Mouse (Mus musculus): ENCODE results near the gene Fnbp1l. TPM values are rescaled to one million over a fixed set of nuclear protein-coding genes. Genes with fewer than 3 reads are reported as not detected.

The Fnbp1l gene
- total and polyA plus RNA-seq, 2 experiments from 2014 or later: 135 to 209 TPM

GRCm38 (mm10) chr3:122599291-122599690 is 20.2 kb downstream of the Fnbp1l start:
- no peak for TF ChIP-seq CTCF (IDR thresholded peaks at IDR 0.05)
- no peaks in the 10 kb centered on the region for H3K9me3 ChIP-seq (ENCODE audit: low read length)
- H3K4me1 ChIP-seq (ENCODE audit: insufficient read depth, low read length): no peaks in the 10 kb centered on the region
- no peak for ATAC-seq (ENCODE audit: low FRiP score)
- H3K4me3 ChIP-seq (ENCODE audit: low read depth, low read length): no peak overlapping the region
- 84% methylated on average over 4 of the region's 4 CpGs for WGBS
- H3K36me3 ChIP-seq (ENCODE audit: insufficient read depth, low read length): no peaks in the 10 kb centered on the region
- no peak for DNase-seq (ENCODE audit: low spot score)
- no peak overlapping the region for H3K4me2 ChIP-seq (ENCODE audit: low read depth, low read length, poor library complexity, severe bottlenecking)
- H3K27me3 ChIP-seq (ENCODE audit: insufficient read depth, low read length): no peaks in the 10 kb centered on the region
- no peak overlapping the region for H3K9ac ChIP-seq (replicated peaks; ENCODE audit: low read length, poor library complexity, severe bottlenecking)
- no peak overlapping the region for H3K27ac ChIP-seq (ENCODE audit: low read depth, low read length)

- Histone ChIP-seq H3K9ac (replicated peaks; ENCODE audit: low read length, poor library complexity, severe bottlenecking) (no peak overlapping the region), H3K36me3 (ENCODE audit: insufficient read depth, low read length) (peaks cover 4% of the 10 kb centered on the region; the same call in 1 of the 2 replicates), H3K9me3 (ENCODE audit: low read length) (no peaks in the 10 kb centered on the region), H3K4me3 (ENCODE audit: low read depth, low read length) (no peak overlapping the region), H3K4me2 (ENCODE audit: low read depth, low read length, poor library complexity, severe bottlenecking) (no peak overlapping the region), H3K27me3 (ENCODE audit: insufficient read depth, low read length) (no peaks in the 10 kb centered on the region), H3K27ac (ENCODE audit: low read depth, low read length) (no peak overlapping the region), H3K4me1 (ENCODE audit: insufficient read depth, low read length) (0 out of 2 replicates have a peak, but pooled peaks cover 6% of the 10 kb centered on the region)
- no peak for ATAC-seq (ENCODE audit: low FRiP score)
- DNase-seq (ENCODE audit: low spot score): no peak
- TF ChIP-seq CTCF (IDR thresholded peaks at IDR 0.05): no peak
- 94% methylated on average over 5 of the region's 5 CpGs for WGBS
These were observed 28.7 kb downstream of the Fnbp1l start for GRCm38 (mm10) chr3:122590804-122591203.

- H3K9me3 ChIP-seq (ENCODE audit: low read length): no peaks in the 10 kb centered on the region
- no peak overlapping the region for H3K4me2 ChIP-seq (ENCODE audit: low read depth, low read length, poor library complexity, severe bottlenecking)
- no peak for TF ChIP-seq CTCF (IDR thresholded peaks at IDR 0.05)
- DNase-seq (ENCODE audit: low spot score): no peak
- WGBS: 56% methylated on average over 4 of the region's 4 CpGs
- peaks cover 4% of the 10 kb centered on the region; the same call in 1 of the 2 replicates for H3K36me3 ChIP-seq (ENCODE audit: insufficient read depth, low read length)
- H3K9ac ChIP-seq (replicated peaks; ENCODE audit: low read length, poor library complexity, severe bottlenecking): no peak overlapping the region
- no peak overlapping the region for H3K27ac ChIP-seq (ENCODE audit: low read depth, low read length)
- H3K27me3 ChIP-seq (ENCODE audit: insufficient read depth, low read length): no peaks in the 10 kb centered on the region
- H3K4me1 ChIP-seq (ENCODE audit: insufficient read depth, low read length): 0 out of 2 replicates have a peak, but pooled peaks cover 6% of the 10 kb centered on the region
- H3K4me3 ChIP-seq (ENCODE audit: low read depth, low read length): no peak overlapping the region
- no peak for ATAC-seq (ENCODE audit: low FRiP score)
These were observed 29.2 kb downstream of the Fnbp1l start for GRCm38 (mm10) chr3:122590346-122590745.

- WGBS: 66% methylated on average over 3 of the region's 3 CpGs
- H3K36me3 ChIP-seq (ENCODE audit: insufficient read depth, low read length): peaks cover 4% of the 10 kb centered on the region; the same call in 1 of the 2 replicates
- no peak overlapping the region for H3K9ac ChIP-seq (replicated peaks; ENCODE audit: low read length, poor library complexity, severe bottlenecking)
- no peak for DNase-seq (ENCODE audit: low spot score)
- TF ChIP-seq CTCF (IDR thresholded peaks at IDR 0.05): no peak
- 0 out of 2 replicates have a peak, but pooled peaks cover 6% of the 10 kb centered on the region for H3K4me1 ChIP-seq (ENCODE audit: insufficient read depth, low read length)
- no peaks in the 10 kb centered on the region for H3K27me3 ChIP-seq (ENCODE audit: insufficient read depth, low read length)
- no peak for ATAC-seq (ENCODE audit: low FRiP score)
- no peaks in the 10 kb centered on the region for H3K9me3 ChIP-seq (ENCODE audit: low read length)
- H3K4me3 ChIP-seq (ENCODE audit: low read depth, low read length): no peak overlapping the region
- no peak overlapping the region for H3K4me2 ChIP-seq (ENCODE audit: low read depth, low read length, poor library complexity, severe bottlenecking)
- H3K27ac ChIP-seq (ENCODE audit: low read depth, low read length): no peak overlapping the region
These were observed 32.4 kb downstream of the Fnbp1l start for GRCm38 (mm10) chr3:122586918-122587641.

DNA sequence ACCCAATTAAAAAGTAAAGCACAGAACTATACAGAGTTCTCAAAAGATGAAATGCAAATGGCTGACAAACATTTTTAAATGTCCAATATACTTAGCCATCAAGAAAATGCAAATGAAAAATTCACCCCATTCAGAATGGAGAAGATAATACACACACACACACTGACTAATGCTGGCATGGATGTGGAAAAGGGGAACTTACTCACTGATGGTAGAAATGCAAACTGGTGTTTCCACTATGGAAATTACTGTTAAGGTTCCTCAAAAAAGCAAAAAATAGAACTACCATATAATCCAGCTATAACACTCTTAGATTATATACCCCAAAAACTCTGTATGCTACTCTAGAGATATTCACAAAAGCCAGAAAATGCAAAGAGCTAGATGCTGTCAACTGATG is 42.2 kb downstream of the Fnbp1l start:
- H3K4me2 ChIP-seq (ENCODE audit: low read depth, low read length, poor library complexity, severe bottlenecking): no peak overlapping the region
- H3K4me3 ChIP-seq (ENCODE audit: low read depth, low read length): no peak overlapping the region
- H3K27me3 ChIP-seq (ENCODE audit: insufficient read depth, low read length): no peaks in the 10 kb centered on the region
- no peaks in the 10 kb centered on the region for H3K36me3 ChIP-seq (ENCODE audit: insufficient read depth, low read length)
- H3K4me1 ChIP-seq (ENCODE audit: insufficient read depth, low read length): no peaks in the 10 kb centered on the region
- TF ChIP-seq CTCF (IDR thresholded peaks at IDR 0.05): no peak
- no peak overlapping the region for H3K9ac ChIP-seq (replicated peaks; ENCODE audit: low read length, poor library complexity, severe bottlenecking)
- DNase-seq (ENCODE audit: low spot score): no peak
- no peak for ATAC-seq (ENCODE audit: low FRiP score)
- H3K27ac ChIP-seq (ENCODE audit: low read depth, low read length): no peak overlapping the region
- no peaks in the 10 kb centered on the region for H3K9me3 ChIP-seq (ENCODE audit: low read length)

- no peak for TF ChIP-seq CTCF (IDR thresholded peaks at IDR 0.05)
- WGBS: 39% methylated on average over 1 of the region's 1 CpGs
- Histone ChIP-seq H3K27ac (ENCODE audit: low read depth, low read length) (no peak overlapping the region), H3K4me1 (ENCODE audit: insufficient read depth, low read length) (no peaks in the 10 kb centered on the region), H3K36me3 (ENCODE audit: insufficient read depth, low read length) (no peaks in the 10 kb centered on the region), H3K4me3 (ENCODE audit: low read depth, low read length) (no peak overlapping the region), H3K4me2 (ENCODE audit: low read depth, low read length, poor library complexity, severe bottlenecking) (no peak overlapping the region), H3K9ac (replicated peaks; ENCODE audit: low read length, poor library complexity, severe bottlenecking) (no peak overlapping the region), H3K27me3 (ENCODE audit: insufficient read depth, low read length) (no peaks in the 10 kb centered on the region), H3K9me3 (ENCODE audit: low read length) (no peaks in the 10 kb centered on the region)
- no peak for ATAC-seq (ENCODE audit: low FRiP score)
- DNase-seq (ENCODE audit: low spot score): no peak
These were observed 44.6 kb downstream of the Fnbp1l start for GRCm38 (mm10) chr3:122574921-122575320.
